Mouse (Mus musculus): Measurements from ENCODE around the gene Dmrt1. TPM values are rescaled to one million over a fixed set of nuclear protein-coding genes. Genes with fewer than 3 reads are reported as not detected.
"Not testable (repeated sequence)": the region's sequence is repeated elsewhere in the genome, so short reads cannot be mapped to it uniquely, and the experiment has no call there.

Dmrt1 gene
- polyA plus RNA-seq (2015; fragmentation: Nextera tagmentation; extraction: Ambion mirVana), result not detected in 2 replicates

DNA sequence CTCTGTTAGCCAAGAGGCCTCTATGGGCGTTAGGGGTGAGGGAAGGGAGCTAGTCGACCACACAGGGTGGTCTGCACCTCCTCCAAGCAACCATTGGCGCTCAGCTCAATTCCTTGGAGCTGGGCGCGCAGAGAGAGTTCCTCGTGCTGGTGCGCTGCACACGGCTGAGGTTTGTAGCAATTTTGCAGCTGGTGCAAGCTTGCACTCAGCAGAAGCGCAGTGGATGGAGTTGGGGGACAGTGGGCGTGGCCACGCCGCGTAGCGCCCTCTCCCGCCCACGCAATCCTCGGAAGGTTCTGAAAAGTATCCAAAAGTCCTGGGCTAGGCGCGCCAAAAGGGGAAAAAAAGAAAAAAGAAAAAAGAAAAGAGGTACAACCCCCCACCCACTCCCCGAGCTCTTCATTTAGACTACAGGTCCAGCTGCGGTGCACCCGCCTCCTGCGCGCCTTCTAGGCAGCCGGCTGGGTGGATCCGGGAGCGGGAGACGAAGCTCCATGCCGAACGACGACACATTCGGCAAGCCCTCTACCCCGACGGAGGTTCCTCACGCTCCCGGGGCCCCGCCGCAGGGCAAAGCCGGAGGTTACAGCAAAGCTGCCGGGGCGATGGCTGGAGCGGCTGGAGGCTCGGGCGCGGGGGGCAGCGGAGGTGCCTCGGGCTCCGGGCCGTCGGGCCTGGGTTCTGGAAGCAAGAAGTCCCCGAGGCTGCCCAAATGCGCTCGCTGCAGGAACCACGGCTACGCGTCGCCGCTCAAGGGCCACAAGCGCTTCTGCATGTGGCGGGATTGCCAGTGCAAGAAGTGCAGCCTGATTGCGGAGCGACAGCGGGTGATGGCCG lies at the start of gene Dmrt1:
TSS of gene Dmrt1 (plus strand) at position 259 of the 837 bp plus-strand sequence.
- Histone ChIP-seq H3K9ac (ENCODE audit: low read length) (no peak within 1 kb of the TSS), H3K4me1 (replicated peaks; ENCODE audit: control insufficient read depth, insufficient read depth, low read length) (peaks cover 11% of the 10 kb centered on the region), H3K4me2 (ENCODE audit: low read depth, low read length) (peak within 1 kb of the TSS; percentile 40), H3K4me3 (ENCODE audit: low read length) (peak within 1 kb of the TSS; percentile 32), H3K9me3 (ENCODE audit: control insufficient read depth, low read length) (peaks cover 3% of the 10 kb centered on the region; the same call in 1 of the 2 replicates), H3K27me3 (ENCODE audit: control insufficient read depth, insufficient read depth, low read depth, low read length) (peaks cover 84% of the 10 kb centered on the region), H3K36me3 (ENCODE audit: control insufficient read depth, insufficient read depth, low read length) (no peaks in the 10 kb centered on the region), H3K27ac (ENCODE audit: low read length) (no peak within 1 kb of the TSS)
- under 1% methylated on average over 64 of the region's 64 CpGs for WGBS
- no peak for ATAC-seq (ENCODE audit: low read depth)

- no peak overlapping the region for H3K9ac ChIP-seq (ENCODE audit: low read length)
- WGBS, result 82% methylated on average over 8 of the region's 8 CpGs
- no peak for ATAC-seq (ENCODE audit: low read depth)
- H3K4me3 ChIP-seq (ENCODE audit: low read length), result no peak overlapping the region
- no peak overlapping the region for H3K27ac ChIP-seq (ENCODE audit: low read length)
- H3K27me3 ChIP-seq (ENCODE audit: control insufficient read depth, insufficient read depth, low read depth, low read length), result no peaks in the 10 kb centered on the region
- no peak overlapping the region for H3K4me2 ChIP-seq (ENCODE audit: low read depth, low read length)
- no peaks in the 10 kb centered on the region for H3K4me1 ChIP-seq (replicated peaks; ENCODE audit: control insufficient read depth, insufficient read depth, low read length)
- no peaks in the 10 kb centered on the region for H3K9me3 ChIP-seq (ENCODE audit: control insufficient read depth, low read length)
- H3K36me3 ChIP-seq (ENCODE audit: control insufficient read depth, insufficient read depth, low read length), result no peaks in the 10 kb centered on the region
Observed at GRCm38 (mm10) chr19:25460760-25461159, 44.7 kb upstream of the Dmrt1 start.

DNA sequence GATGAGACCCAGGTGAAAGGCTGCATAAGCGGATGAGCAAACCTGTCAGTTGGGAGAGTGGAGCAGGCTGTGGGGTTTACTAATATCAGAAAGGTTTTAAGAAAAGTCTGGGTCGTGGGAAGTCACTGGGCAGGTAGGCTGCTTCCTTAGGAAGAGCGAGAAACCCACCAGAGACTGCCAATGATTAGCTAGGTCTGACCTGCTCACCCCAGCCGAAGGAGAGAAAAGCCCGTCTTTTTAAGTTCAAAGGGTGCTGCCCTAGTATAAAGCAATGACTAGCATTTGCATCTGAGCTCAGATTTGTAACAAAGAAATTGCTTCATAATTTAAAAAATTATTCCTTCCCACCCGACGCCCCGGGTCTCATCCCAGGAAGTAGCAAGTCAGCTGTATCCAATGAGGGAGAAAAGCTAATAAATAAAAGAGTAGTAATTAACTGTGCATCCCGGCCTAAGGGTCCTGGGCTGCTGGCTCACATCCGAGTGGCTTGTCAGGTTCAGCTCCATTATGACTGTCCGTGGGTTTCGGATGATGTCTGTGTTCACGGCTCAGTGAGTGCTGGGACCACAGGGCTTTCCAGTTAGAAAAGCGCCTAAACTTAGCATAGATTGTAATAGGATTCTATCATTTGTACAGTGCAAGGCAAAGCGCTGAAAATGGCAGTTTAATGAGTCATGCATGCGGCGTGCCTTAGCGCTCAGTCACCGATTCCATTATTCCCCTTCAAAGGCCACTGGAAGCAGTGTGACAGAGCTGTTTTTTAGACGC lies 43.7 kb upstream of the Dmrt1 start:
- ATAC-seq (ENCODE audit: low read depth), result no peak
- Histone ChIP-seq H3K9ac (ENCODE audit: low read length) (no peak overlapping the region), H3K4me1 (replicated peaks; ENCODE audit: control insufficient read depth, insufficient read depth, low read length) (no peaks in the 10 kb centered on the region), H3K4me3 (ENCODE audit: low read length) (no peak overlapping the region), H3K4me2 (ENCODE audit: low read depth, low read length) (no peak overlapping the region), H3K36me3 (ENCODE audit: control insufficient read depth, insufficient read depth, low read length) (no peaks in the 10 kb centered on the region), H3K27ac (ENCODE audit: low read length) (no peak overlapping the region), H3K9me3 (ENCODE audit: control insufficient read depth, low read length) (no peaks in the 10 kb centered on the region), H3K27me3 (ENCODE audit: control insufficient read depth, insufficient read depth, low read depth, low read length) (no peaks in the 10 kb centered on the region)
- 67% methylated on average over 20 of the region's 20 CpGs for WGBS

GRCm38 (mm10) chr19:25475806-25476205 lies 29.6 kb upstream of the Dmrt1 start:
- not testable (repeated sequence) for H3K4me1 ChIP-seq (replicated peaks; ENCODE audit: control insufficient read depth, insufficient read depth, low read length); ATAC-seq (ENCODE audit: low read depth); H3K27me3 ChIP-seq (ENCODE audit: control insufficient read depth, insufficient read depth, low read depth, low read length); H3K4me2 ChIP-seq (ENCODE audit: low read depth, low read length); H3K9ac ChIP-seq (ENCODE audit: low read length); H3K27ac ChIP-seq (ENCODE audit: low read length); H3K4me3 ChIP-seq (ENCODE audit: low read length); H3K9me3 ChIP-seq (ENCODE audit: control insufficient read depth, low read length); H3K36me3 ChIP-seq (ENCODE audit: control insufficient read depth, insufficient read depth, low read length)
- 53% methylated on average over 4 of the region's 4 CpGs for WGBS

DNA sequence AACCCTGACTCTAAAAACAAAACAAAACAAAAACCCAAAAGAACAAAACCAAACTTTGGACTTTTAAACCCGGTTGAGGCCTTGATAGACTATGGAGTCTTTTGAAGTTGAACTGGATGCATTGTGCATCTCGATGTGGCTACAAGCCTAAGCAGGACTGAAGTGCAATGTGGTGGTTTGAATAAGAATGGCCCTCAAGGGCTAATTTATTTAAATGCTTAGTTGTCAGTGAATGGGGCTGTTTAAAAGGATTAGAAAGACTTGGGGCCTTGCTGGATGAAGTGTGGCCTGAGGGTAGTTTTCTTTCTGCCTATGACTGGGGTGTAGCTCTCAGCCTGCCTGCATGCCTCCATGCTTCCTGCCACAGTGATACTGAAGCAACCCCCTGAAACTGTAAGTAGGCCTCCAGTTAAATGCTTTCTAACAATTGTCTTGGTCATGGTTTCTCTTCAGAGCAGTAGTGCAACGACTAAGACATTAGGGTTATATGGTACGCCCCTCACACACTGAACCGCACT lies 26.2 kb upstream of the Dmrt1 start:
- H3K4me1 ChIP-seq (replicated peaks; ENCODE audit: control insufficient read depth, insufficient read depth, low read length), result no peaks in the 10 kb centered on the region
- no peak for ATAC-seq (ENCODE audit: low read depth)
- 89% methylated on average over 5 of the region's 5 CpGs for WGBS

GRCm38 (mm10) chr19:25480820-25481219 lies 24.6 kb upstream of the Dmrt1 start:
- Histone ChIP-seq H3K36me3 (ENCODE audit: control insufficient read depth, insufficient read depth, low read length) (no peaks in the 10 kb centered on the region), H3K9ac (ENCODE audit: low read length) (no peak overlapping the region), H3K9me3 (ENCODE audit: control insufficient read depth, low read length) (no peaks in the 10 kb centered on the region), H3K27me3 (ENCODE audit: control insufficient read depth, insufficient read depth, low read depth, low read length) (peaks cover 2% of the 10 kb centered on the region), H3K4me1 (replicated peaks; ENCODE audit: control insufficient read depth, insufficient read depth, low read length) (no peaks in the 10 kb centered on the region), H3K4me2 (ENCODE audit: low read depth, low read length) (no peak overlapping the region), H3K27ac (ENCODE audit: low read length) (no peak overlapping the region), H3K4me3 (ENCODE audit: low read length) (no peak overlapping the region)
- no peak for ATAC-seq (ENCODE audit: low read depth)
- 88% methylated on average over 6 of the region's 6 CpGs for WGBS

More for the DNA sequence above, 26.2 kb upstream of the Dmrt1 start:
- H3K4me3 ChIP-seq (ENCODE audit: low read length), result no peak overlapping the region
- H3K36me3 ChIP-seq (ENCODE audit: control insufficient read depth, insufficient read depth, low read length), result no peaks in the 10 kb centered on the region
- H3K27me3 ChIP-seq (ENCODE audit: control insufficient read depth, insufficient read depth, low read depth, low read length), result no peaks in the 10 kb centered on the region
- no peak overlapping the region for H3K27ac ChIP-seq (ENCODE audit: low read length)
- H3K4me2 ChIP-seq (ENCODE audit: low read depth, low read length), result no peak overlapping the region
- no peaks in the 10 kb centered on the region for H3K9me3 ChIP-seq (ENCODE audit: control insufficient read depth, low read length)
- no peak overlapping the region for H3K9ac ChIP-seq (ENCODE audit: low read length)

GRCm38 (mm10) chr19:25486561-25486960 lies 18.9 kb upstream of the Dmrt1 start:
- Histone ChIP-seq H3K4me2 (ENCODE audit: low read depth, low read length) (no peak overlapping the region), H3K4me1 (replicated peaks; ENCODE audit: control insufficient read depth, insufficient read depth, low read length) (no peaks in the 10 kb centered on the region), H3K27me3 (ENCODE audit: control insufficient read depth, insufficient read depth, low read depth, low read length) (peaks cover 34% of the 10 kb centered on the region), H3K36me3 (ENCODE audit: control insufficient read depth, insufficient read depth, low read length) (no peaks in the 10 kb centered on the region), H3K9me3 (ENCODE audit: control insufficient read depth, low read length) (no peaks in the 10 kb centered on the region), H3K27ac (ENCODE audit: low read length) (no peak overlapping the region), H3K4me3 (ENCODE audit: low read length) (no peak overlapping the region), H3K9ac (ENCODE audit: low read length) (no peak overlapping the region)
- ATAC-seq (ENCODE audit: low read depth), result no peak
- WGBS, result 14% methylated on average over 14 of the region's 14 CpGs

GRCm38 (mm10) chr19:25487350-25487749 lies 18.1 kb upstream of the Dmrt1 start:
- Histone ChIP-seq H3K9ac (ENCODE audit: low read length) (no peak overlapping the region), H3K9me3 (ENCODE audit: control insufficient read depth, low read length) (no peaks in the 10 kb centered on the region), H3K4me1 (replicated peaks; ENCODE audit: control insufficient read depth, insufficient read depth, low read length) (no peaks in the 10 kb centered on the region), H3K27me3 (ENCODE audit: control insufficient read depth, insufficient read depth, low read depth, low read length) (peaks cover 34% of the 10 kb centered on the region), H3K4me3 (ENCODE audit: low read length) (no peak overlapping the region), H3K36me3 (ENCODE audit: control insufficient read depth, insufficient read depth, low read length) (no peaks in the 10 kb centered on the region), H3K4me2 (ENCODE audit: low read depth, low read length) (no peak overlapping the region), H3K27ac (ENCODE audit: low read length) (no peak overlapping the region)
- 25% methylated on average over 1 of the region's 1 CpGs for WGBS
- ATAC-seq (ENCODE audit: low read depth), result no peak

DNA sequence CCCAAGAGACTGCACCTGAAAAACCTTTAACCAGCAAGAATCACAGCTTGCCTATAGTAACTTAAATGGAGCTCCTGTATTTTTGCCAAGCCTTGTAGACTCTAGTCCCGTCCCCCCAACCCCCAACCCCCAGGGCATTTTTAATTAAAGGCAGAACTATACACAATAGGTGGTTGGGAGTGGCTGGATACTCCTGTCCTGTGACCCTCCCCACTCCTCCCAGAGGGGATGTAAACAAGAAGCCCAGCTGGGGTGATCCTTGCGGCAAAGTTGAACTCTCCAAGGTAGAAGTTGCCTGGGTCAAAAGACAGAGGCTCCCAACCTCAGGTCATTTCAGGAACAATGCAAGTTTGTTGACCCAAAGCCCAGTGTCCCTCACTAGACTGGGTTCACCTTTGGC lies 16.9 kb upstream of the Dmrt1 start:
- 19% methylated on average over 2 of the region's 2 CpGs for WGBS
- Histone ChIP-seq H3K36me3 (ENCODE audit: control insufficient read depth, insufficient read depth, low read length) (no peaks in the 10 kb centered on the region), H3K9ac (ENCODE audit: low read length) (no peak overlapping the region), H3K4me1 (replicated peaks; ENCODE audit: control insufficient read depth, insufficient read depth, low read length) (no peaks in the 10 kb centered on the region), H3K4me3 (ENCODE audit: low read length) (no peak overlapping the region), H3K9me3 (ENCODE audit: control insufficient read depth, low read length) (no peaks in the 10 kb centered on the region), H3K27me3 (ENCODE audit: control insufficient read depth, insufficient read depth, low read depth, low read length) (peaks cover 34% of the 10 kb centered on the region), H3K4me2 (ENCODE audit: low read depth, low read length) (no peak overlapping the region), H3K27ac (ENCODE audit: low read length) (no peak overlapping the region)
- no peak for ATAC-seq (ENCODE audit: low read depth)
